Mouse (Mus musculus) cerebellum, postnatal 36 days (tissue): ENCODE measurements around the gene Cst7.
"Not testable (repeated sequence)": the region's sequence is repeated elsewhere in the genome, so short reads cannot be mapped to it uniquely, and the experiment has no call there.

Experiments
- DNase-seq, 2 experiments: peaks; one replicate each; pipeline ENCODE4 v3.0.0; 2021 to 2022; ENCODE audit warnings: mixed read lengths in 2 of 2

Gene Cst7

DNA sequence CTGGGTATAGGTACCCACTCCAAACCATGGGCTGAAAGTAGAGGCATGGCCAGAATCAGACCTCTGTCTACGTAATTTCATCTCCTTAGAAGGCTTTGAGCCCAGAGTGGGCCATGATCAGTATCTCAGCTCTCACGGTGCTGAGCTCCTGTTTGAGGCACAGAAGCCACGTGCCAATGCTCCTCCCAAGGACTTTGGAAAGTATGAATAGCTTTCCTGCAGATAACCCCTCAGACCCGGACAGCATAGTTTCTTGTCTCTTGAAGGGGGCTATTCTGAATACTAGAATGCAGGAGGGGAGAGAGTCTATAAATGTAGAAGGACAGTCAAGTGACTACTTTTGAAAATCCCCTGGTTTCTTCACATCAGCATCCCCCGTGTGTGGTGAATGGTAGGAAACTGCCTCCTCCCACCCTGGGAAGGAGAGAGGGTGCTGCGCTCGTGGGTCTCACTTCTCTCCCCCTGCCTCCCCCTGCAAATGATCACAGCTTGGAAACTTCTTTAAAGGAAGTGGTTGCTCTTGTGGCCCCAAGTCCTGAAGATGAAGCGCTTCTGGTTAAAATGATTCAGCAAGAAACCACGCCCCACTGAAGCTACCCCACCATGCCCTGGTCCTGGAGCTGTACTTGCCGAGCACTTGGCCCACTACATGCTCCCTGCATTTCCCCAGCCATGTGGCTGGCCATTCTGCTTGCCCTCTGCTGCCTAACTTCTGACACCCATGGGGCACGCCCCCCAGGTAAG lies at the start of gene Cst7:
Gene Cst7 (plus strand): TSS at position 569 of the 744 bp plus-strand sequence.
- DNase-seq = no peak

DNA sequence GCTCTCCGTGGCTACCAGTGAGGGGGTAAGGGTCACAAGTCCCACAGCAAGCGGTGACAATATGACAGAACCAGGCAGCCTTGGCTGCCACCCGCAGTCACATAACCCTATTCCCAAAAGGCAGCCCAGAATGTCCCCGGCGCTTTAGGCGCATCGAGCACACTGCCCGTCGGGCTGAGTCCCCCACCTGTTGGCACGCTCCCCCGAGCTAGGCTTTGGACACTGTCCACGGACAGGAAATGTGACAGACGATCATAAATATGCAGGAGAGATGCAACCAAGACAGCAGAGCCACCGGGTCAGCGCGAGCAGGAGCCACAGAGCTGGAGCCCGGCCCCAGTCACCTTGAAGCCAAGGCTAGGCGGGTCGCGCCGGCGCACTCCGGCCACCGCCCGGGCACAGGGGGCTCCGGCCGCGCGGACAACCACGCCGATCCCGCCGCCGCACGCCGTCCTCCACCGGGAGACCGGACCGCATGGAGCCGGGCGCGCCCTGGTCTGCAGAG lies 44.5 kb upstream of the Cst7 start:
- no peak for DNase-seq

DNA sequence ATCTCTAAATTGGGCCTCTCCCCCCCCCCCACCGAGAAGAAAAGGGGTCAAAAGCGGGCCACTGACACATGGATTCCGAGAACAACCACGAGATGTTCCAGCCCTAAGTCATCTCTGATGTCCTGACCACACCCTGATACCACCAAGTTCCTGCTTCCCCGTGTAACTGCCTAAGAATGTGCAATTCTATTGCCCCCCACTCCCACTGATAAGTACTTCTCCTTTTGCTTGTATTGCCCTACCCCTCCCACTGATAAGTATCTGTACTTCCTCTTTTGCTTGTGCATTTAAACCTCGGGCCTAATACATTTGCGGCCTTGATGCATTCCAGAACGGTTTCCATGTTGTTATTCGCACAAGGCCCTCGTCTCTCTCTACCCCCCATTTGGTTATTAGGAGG lies 20.6 kb upstream of the Cst7 start:
- DNase-seq = not testable (repeated sequence)

DNA sequence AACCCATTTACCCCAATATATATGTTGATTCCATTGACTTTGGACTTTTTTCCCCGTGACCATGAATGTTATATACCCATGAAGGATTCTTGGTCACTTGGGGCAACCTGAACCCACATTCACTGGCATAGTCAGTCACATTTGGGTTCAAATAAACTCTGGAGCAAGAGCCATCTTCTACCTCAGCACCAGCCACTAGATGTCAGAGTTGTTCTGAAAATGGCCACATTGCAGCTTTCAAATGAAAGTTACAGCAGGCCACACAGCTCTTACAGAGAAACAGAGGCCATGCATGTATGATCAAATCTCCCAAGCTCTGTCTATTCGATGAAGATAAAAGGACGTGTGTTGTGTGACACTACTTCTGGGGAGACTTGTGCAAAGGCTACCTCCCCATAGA lies 11.6 kb upstream of the Cst7 start:
- DNase-seq = no peak

DNA sequence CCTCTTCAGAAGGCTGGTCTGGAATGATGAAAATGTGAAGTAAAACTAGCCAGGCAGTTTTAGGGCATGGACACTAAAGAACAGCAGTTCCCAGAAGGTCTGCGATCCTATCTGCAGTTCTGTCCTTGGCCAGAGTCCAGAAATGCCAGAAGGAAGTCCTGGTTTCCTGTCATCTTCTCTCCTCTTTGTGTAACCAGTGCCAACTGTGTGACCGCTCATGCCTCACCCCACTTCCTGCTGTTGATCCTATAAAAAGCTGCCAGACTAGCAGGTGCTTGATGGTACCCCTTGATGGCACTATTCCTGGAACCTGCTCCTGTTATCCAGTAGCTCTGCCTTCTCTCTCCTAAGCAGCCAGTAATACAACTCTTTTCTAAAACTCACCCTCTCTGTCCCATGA lies 3.2 kb upstream of the Cst7 start:
- peak; percentile 29 to 30 for DNase-seq

DNA sequence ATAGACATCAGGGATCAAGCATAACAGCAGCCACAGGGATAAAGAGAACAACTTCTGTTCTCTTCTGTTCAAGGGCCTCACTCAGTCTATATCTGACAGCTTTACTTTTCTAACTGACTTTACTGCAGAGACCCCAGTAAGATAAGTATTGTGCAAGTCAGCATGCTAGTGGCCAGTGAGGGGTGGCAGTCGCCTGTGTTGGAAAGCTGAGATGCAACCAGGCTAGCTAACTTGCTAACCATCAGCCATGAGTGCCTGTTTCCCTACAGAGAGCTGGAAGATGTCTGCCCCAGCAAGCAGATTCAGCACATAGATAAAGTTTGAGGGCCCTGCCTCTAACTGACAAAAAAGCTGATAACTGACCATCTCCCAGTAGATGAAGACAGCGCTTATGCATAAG lies 546 bp downstream of the Cst7 start:
- no peak for DNase-seq

DNA sequence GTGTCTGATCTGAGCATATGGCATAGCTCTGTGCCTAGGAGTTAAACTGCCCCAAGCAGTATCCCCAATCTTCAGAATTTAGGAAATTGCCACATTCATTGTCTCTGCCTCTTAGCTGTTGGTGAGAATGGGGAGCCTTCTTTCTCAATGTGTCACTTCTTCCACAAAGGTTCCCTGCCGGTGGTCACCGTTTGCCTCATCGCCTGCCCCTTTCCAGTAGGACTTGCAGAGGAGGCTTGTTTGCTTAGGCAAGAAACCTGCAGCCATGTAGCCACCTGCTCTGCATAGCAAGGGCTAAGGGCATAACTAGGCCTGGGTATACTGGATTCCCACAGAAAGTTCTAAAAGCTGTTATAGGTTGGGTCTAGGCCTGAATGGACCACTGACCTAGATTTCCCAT lies 2.2 kb downstream of the Cst7 start:
- DNase-seq = no peak

DNA sequence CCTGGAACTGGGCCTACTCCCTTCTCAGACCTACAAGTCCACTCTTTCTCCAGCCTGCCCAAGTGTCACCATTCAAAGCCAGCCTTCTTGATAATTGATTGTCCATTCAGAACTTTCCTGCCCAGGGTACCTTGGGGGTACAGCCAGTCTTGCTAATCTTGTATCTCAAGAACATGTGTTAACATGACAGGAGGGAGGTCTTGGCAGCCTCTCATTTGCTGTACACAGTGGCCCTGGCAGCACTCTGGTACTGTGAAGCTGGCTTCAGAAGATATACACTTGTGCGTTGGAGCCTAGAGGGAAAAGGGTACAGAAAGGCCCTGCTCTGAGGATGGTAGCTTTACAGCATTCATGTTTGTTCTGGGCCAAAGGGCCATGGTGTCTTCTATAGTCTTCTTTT lies 6.0 kb downstream of the Cst7 start:
- no peak for DNase-seq

DNA sequence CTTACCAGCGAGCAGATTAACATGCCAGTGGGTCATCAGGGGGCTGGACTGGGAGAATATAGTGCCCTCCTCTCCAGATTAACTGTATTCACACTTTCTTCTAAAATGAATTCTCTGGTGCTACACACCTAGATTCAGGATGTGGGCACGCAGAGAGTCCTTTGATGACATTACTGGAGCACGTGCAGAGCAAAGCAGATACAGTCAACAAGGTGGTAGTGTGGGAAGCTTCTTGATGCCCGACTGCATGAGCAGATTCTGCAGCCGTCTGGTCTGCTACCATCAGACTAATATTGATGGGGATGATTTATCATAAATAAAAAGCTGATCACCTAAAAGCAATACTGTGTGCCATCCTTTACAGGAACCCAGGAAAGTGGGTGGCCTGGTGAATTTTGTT lies 8.4 kb downstream of the Cst7 start:
- DNase-seq = no peak

DNA sequence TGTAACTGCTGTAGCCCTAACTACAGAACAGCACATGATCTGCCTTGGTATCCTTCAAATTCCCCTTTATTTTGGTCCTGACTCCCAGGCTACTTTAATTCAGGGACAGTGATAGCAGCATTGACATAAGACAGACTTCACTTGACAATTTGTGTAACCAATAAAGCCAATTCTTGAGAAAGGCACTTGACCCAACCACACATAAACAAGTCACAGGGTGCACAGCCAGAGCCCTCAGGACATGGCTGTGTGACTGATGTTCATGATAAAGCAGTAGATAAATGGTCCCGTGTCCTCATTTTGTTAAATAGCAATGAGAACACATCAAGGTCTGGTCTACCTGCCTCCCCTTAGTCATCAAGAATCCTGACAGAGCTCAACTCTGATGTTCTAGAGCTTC lies 9.4 kb downstream of the Cst7 start:
- no peak for DNase-seq

DNA sequence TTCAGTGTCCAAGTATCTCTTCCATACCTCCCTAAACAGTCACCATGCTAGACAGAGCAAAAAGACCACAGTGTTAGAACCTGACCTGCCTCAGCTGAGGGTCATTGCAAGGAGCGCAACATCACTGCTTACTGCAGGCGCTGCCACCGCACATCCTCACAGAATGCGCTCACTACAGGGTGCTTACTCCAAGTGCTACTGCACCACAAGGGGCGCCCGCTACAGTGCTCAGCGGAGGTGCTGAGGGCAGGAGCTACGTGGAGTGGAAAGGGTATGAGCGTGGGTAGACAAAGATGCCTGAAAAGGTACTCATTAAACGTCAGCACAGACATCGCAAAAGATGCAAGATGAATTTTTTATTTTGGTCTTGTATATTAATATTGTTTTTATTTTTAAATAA lies 18.9 kb downstream of the Cst7 start:
- DNase-seq = no peak

DNA sequence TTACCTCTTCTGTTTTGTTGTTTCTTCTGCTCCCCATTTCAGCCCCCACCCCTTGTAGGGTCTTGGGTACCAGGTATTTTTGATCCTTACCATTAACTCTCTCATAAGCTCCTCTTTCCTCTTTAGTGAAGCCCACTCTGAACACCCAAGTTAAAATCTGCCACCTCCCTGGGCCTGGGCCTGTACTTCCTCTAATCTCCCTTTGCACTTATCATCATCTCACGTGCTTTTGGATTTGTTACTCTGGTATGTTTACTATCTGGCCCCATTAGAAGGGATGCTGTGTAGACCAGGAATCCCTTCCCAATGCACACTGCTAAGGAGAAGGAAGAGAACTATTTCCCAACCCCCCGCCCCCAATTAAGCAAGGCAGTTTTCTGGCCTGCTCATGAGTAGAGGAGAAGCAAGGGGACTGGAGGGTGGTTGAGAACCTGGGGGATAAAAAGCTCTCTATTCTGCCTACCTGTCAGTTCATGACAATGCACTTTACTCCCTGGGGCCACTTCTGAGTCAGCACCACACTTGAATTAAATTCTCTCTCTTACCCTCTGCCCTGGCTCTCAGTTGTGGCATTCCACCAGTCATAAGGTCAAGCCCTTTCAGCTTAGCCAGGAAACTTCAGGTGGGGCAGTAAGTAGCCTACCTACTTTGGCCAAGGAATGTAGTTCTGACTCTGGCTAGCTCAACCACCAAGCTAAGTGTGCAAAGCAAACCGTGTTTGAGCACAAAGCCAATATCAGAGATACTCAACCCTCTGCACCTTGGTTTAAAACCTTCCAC lies 25.4 kb downstream of the Cst7 start:
- DNase-seq = no peak

DNA sequence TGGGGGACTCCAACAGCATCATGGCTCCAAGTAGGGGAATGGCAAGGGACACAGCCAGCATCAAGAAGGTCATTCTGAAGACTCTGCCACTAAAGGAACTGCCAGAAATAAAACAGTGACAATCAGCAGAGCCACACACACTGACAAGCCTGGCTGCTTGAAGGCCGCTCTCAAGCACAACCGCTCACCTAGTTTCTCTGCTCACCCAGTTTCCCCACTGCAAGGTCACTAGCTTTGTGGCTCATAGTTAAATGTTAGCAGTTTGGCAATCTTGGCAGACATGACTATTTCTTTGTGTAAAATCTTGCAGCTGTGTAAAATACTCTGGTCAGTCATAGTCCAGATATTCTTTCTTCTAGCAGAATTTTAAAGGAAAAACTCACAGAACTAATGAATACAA lies 30.0 kb downstream of the Cst7 start:
- DNase-seq = no peak

DNA sequence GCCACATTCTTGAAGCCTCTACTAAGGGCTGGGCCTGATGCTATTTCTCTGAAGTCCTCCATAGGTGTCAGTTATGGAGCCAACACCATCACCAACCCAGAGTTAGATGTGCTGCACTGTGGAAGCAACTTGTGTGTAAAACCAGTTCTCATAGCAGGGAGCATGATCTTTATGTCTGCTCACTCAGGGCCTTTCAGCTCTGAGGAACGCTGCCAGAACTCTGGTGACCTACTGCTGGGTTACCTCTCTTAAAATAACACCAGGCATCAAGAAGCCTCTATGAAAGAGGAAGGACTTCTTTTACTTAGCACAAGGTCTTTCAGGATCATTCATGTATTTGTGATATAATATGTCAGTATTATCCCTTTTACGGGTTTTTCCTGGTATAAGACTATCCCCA lies 32.0 kb downstream of the Cst7 start:
- DNase-seq = peak; percentile 11 to 16

DNA sequence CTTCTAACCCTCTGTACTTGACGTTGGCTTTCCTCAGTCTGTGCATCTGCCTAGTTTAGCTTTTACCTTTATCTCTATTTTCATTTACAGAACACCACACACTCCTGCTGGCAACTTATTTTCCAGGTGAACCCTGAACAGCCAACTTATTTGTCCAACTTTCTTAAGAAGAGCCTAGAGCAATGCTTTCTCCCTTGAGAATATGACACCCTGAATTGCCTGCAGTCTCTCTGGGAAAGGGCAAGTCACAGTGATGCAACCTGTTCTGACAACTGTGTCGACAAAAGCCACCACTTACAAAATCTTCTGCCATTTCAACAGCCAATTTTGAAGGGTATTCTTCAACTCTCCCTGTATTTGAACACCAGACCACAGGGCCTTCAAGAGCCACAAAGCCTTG lies 34.6 kb downstream of the Cst7 start:
- no peak for DNase-seq

DNA sequence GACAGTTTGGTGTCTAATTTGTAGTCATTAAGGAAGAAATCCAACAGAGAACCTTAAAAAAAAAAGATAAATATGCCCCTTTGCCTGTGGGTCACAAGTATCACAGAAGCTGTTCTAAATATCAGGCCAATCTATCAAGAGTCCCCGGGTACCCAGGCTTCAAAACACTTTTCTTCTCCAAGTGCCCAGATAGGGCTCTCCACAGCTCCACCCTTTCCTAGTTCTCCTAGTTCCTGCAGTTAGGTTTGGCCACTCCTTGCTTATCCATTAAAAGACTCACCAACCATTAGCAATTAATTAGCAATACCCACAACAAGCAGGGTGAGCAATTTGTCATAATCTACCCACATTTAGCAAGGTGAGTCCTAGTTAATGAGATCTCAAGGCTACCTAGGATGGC lies 36.9 kb downstream of the Cst7 start:
- DNase-seq = no peak

DNA sequence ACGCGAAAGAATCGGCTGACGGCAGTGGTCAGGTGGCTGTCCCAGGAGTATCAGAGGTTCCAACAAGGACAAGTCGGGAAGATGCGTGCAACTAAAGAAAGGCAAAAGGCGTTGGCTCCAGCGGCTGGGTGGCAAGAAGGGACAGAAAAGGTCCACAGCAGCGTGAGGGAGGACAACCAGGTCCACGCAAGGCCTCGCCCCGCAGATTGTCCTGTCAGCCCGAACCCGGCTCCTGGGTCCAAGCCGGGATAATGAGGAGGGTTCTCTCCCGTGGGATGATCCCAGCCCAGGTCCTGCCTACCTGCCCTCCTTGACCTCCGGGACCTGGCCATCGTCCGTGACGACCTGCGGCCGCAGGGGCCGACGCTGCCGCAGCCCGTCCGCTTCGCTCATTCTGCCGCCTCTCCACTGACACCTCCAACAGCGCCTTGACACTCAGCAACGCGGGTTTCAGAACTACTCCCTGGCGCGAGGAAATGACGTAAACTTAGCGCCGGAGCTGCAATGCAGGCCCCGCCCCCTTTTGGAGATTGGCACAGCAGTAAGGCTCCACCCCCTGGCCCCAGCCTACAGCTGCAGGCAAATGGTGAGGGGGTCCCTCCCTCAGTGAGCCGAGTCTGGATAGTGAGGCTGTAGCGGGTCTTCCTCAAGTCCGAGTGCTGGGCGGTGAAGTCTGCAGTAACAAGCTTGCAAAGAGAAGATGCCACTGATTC lies 38.0 kb downstream of the Cst7 start, which contains the start of gene Apmap:
Gene Apmap (minus strand): TSS at position 481 of the 713 bp plus-strand sequence.
- DNase-seq = peak; percentile 97 to 98

DNA sequence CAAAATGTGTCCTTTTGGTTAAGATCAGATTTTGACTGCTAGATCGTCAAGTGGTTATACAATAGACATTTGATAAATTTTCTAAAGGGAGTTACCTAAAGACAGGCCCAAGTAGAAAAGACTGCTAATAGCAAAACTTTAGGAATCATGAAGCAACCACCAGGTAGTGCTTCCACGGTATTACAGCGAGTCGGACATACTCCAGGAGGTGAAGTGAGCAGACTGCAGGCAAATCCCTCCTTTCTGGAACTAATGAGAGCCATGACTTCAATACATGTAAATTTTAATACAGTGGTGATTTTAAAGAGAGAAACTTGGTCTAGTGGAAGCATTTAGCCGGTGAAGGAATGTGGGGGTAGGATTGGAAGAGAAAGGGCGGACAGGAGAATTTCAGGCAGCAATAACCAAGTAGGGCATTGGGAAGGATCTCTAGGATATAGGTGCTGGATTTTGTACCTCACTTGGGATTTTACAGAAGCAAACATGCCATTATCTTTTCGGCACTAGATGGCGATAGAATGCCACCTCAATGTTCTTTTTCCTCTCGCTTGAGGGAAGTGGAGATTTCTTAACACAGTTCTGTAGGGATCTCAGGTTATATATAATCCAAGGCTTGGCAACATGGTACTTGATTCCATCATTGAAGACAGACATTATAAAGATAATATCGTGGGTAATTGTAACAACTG lies 38.8 kb downstream of the Cst7 start:
- DNase-seq = peak; percentile 40 to 73

DNA sequence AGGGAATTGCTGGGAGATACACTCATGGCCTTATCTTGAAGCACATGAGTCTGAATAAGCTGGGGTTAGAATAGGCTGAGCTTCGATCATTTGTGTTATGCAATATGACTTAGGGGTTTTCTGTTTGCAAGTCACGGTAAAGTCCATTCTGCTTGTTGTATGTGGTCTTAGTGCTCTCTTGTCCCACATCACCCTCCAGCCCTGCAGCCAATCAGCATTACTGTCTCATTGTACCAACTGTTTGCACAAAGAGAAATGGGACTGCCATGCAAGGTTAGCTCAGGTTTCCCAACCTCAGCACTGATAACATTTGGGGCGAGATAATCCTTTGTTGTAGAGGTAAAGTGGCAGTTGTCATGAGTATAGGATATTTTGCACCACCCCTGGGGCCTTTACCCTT lies 39.9 kb downstream of the Cst7 start:
- DNase-seq = no peak

DNA sequence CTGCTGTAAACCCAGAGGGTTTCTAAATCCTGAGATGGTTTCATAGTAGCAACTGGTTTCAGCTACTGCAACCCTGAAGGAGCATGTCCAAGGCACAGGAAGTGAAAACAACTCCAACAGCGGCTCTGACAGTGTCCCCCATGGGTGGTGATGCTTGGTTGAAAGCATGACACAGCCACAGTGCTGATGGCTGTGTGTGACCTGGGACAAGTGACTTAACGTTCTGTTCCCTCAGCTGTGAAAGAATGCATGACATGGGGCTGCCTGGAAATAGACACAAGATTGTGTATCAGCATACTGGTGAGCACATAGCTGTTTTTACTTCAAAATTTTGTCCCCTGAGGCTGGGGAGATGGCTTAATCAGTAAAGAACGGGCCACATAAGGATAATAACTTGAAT lies 51.5 kb downstream of the Cst7 start:
- DNase-seq = no peak

DNA sequence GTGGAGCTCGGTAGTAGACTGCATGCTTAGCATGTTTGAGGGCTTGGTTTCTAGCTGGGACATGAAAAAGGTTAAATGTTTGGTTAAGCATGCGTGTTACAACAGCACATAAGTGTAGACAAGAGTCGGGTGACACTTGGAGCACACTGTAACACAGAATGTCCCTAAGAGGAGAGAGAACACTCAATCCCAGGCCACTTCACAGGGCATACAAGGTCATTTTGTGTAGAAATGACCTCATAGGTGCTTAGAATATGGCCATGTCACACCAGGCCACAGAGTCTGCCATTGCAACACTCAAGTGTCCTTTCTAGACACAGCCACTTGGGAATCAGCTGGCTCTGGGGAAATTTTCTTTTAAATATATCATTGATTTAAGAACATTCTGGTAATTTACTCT lies 53.7 kb downstream of the Cst7 start:
- no peak for DNase-seq

DNA sequence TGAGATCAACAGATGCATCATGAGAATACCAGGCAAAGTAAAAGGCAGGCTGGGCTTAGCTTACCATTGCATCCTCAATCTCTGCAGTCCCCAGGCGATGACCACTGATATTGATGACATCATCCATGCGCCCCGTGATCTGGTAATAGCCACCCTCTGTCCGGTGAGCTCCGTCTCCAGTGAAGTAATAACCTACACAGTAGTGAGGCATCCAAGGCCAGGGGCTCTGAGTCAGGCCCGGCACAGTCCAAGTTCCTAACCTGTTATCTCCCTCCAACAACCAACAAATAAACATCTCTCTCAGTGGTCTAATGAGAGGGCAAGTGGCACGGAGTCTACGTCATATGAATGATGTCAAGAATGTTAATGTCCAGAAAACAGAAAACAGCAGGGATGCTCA lies 54.7 kb downstream of the Cst7 start:
- DNase-seq = no peak

DNA sequence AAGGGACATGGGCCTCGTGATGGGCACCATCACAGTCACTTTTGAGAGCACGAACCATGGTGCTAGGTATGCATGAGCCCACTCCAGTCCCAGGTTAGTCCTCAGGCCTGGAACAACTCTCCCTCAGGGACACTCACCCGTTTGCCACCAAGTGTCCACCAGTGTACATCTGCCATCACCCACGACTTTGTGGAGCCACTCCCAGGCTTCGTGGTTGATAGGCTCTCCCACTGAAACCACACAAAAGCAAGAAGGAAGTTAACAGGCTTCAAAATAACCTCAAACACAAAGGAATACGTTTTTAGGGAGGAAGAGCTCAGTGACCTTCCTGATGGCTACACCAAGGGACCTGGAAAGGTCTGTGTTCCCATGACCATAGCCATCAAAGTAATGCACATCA lies 56.9 kb downstream of the Cst7 start:
- no peak for DNase-seq
